Mouse (Mus musculus): Measurements from ENCODE around the gene Rac2.

Rac2 gene

GRCm38 (mm10) chr15:78546060-78546459, 26.5 kb downstream of the Rac2 start:
- DNase-seq (ENCODE audit: low read depth): no peak

DNA sequence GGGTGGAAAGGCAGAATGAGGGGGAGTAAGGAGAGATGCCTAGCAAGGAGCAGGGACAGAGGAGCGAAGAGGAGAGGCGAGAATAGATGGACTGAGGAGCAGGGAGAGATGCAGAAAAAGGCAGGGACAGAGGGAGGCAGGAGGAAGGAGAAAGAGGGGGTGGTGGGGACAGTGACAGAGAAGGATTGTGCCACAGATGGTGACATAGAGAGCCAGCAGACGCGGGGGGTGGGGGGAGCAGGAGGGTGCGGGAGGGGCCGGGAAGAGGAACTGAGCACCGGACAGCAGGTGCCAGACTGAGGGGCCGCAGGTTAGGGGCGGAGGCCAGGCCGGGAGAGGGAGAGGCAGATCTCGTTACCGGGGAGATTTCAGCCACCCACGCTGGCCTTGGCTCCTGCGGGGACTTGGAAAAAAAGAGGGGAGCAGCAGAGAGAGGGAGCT, 28.0 kb downstream of the Rac2 start, which contains the start of gene Sstr3:
TSS of gene Sstr3 (minus strand) at position 125 of the 441 bp plus-strand sequence.
- DNase-seq (ENCODE audit: low read depth): no peak

- no peak for DNase-seq (ENCODE audit: low read depth)
Measured at GRCm38 (mm10) chr15:78544041-78544440, 28.5 kb downstream of the Rac2 start.

DNA sequence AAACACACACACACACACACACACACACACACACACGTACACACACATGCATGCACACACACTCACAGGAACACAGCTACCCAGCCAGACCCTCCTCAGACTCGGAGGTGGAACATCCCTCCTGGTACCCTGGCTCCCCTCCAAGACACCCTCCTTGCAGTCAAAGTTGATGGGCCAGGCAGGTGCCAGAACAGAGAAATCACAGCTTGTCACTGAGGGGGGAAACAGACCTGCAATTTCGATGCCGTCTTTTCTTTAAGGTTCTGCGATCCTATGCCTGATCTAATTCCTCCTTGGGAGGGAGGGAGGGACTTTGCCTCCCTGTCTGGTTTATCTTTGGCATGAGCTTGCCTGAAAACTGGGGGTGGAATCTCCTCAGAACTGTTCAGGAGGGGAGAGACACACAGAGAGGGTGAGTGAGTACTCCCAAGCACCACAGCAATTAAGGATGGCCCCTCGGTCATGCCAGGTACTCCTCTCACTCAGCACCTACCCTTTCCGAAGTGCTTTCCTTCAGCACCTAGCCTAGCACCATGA, 29.7 kb downstream of the Rac2 start:
- DNase-seq (ENCODE audit: low read depth): no peak

DNA sequence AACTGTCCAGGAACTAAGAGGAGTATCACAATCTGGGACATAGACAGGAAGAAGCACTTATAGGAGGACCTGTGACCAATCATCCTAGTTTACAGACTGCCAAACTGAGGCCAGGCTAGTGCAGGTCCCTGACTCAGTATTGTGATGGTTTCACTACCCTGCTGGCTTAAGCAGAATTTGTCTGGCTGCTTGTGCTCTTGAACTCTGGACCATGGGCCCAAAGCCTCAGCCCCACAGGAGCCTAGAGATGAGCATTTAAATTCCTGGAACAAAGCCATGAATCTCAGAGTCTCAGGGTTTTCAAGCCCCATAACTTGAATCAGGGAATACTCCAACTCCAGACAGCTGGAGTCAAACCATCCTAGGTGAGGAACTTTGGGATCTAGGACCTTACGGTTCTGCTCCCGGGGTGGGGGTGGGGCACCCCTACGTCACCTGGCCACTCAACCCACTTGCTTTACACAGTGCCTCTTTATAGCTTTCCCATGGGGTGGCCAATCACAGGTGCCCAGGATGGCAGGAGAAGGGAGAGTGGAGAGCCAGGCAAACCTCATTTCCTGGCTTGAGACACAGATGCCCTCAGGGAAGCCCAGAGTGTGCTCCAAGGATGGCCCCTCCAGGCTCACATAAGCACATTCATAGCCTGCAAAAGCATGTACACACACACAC, 30.4 kb downstream of the Rac2 start:
- DNase-seq (ENCODE audit: low read depth): no peak

DNA sequence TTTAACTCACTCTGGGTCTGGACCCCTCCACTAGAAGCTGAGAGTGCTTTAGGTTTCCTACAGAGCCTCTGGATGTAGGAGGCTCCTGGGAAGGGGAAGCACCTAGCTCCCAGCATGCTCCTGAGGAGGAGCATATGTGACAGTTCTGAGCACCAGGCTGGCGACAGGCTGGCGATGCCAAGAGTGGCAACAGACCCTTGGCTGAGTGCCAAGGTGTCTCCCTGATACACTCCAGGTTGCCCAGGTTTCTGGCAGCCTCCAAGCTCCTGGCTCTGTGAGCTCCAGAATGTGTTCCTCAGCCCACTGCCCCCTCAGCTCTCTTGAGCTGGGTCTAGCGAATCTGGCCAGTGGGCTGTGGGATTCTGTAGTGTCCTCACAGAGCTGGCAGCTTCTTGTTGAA, 31.0 kb downstream of the Rac2 start:
- no peak for DNase-seq (ENCODE audit: low read depth)

GRCm38 (mm10) chr15:78541036-78541435, 31.5 kb downstream of the Rac2 start:
- DNase-seq (ENCODE audit: low read depth): no peak

- DNase-seq (ENCODE audit: low read depth): no peak
Measured at GRCm38 (mm10) chr15:78535723-78536421, 36.7 kb downstream of the Rac2 start.

- no peak for DNase-seq (ENCODE audit: low read depth)
Measured at GRCm38 (mm10) chr15:78533346-78533835, 39.2 kb downstream of the Rac2 start.

DNA sequence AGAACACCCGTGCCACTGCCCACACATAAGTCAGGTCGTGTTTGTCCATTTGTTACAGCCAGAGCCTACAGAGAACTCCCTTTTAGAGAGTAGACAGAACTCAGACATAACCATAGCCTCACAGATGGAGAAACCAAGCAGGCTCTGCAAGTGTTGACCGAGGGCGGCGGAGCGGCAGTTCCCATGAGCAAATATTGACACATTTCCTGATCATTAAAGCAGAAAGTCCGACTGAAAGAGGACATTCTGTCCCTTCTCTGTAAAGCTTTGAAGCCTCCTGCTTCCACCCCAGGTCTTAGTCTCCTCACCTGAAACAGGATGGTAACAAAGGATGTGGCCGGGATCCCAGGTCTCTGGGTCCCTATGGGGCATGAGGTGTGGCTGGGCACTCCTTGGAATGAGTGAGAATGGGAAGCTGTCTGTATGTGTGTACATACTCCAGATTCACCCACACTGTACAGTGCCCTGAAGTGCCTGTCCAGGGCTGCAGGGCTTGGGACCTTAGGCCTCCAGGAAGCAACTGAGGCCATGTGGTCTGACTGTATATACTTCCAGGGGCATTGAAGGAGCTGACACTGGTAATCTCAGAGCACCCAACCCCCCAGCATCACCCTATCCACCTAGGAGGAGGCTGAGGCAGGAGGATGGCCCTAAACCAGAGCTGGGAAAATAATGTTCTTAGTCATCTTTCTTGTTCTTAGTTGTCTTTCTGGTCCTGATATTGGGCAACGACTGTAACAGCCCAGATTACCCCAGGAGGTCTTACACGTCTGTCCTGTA, 39.8 kb downstream of the Rac2 start:
- DNase-seq (ENCODE audit: low read depth): no peak

DNA sequence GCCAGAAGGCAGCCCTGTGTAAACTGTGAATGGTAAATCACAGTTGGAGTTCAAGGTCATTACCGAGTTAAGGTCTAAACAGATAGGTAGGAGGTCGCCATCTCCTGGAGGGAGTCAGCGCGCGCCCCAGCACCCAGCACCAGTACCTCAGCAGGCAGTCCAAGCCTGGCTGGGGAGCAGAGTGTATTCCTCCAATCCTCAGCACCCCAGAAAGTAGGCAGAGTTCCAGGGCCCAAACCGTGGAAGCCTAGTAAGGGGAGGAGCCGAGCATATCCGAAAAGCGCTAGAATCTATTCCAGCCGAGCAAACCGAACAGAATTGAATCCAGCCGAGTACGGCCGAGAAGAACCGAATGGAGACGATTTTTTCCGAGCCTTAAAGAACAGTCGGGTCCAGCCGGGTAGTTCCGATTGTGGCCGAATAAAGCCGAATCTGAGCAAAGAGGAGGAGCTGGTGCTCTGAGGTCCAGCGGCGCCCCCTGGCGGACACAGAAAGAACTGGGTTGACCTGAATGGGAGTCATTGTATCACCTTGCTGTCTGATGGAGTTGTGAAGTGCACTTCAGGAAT, 40.6 kb downstream of the Rac2 start:
- DNase-seq (ENCODE audit: low read depth): peak; percentile 97

DNA sequence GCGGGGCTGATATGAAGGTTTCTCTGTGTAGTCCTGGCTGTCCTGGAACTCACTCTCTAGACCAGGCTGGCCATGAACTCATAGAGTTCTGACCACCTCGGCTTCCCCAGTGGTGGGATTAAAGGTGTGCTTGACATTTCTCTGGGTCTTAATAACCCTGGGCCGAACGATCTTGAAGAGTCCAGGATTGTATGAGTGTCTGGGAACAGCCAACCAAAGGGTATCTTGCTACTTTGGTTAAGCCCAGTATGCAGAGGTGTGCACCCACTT, 41.2 kb downstream of the Rac2 start:
- DNase-seq (ENCODE audit: low read depth): no peak

- no peak for DNase-seq (ENCODE audit: low read depth)
Measured at GRCm38 (mm10) chr15:78530671-78531450, 41.7 kb downstream of the Rac2 start, which contains the start of gene C1qtnf6. Gene C1qtnf6 (minus strand): TSS chr15:78531416.

- DNase-seq (ENCODE audit: low read depth): no peak
Measured at GRCm38 (mm10) chr15:78530141-78530540, 42.4 kb downstream of the Rac2 start.

GRCm38 (mm10) chr15:78529428-78529990, 43.1 kb downstream of the Rac2 start:
- DNase-seq (ENCODE audit: low read depth): peak; percentile 59

DNA sequence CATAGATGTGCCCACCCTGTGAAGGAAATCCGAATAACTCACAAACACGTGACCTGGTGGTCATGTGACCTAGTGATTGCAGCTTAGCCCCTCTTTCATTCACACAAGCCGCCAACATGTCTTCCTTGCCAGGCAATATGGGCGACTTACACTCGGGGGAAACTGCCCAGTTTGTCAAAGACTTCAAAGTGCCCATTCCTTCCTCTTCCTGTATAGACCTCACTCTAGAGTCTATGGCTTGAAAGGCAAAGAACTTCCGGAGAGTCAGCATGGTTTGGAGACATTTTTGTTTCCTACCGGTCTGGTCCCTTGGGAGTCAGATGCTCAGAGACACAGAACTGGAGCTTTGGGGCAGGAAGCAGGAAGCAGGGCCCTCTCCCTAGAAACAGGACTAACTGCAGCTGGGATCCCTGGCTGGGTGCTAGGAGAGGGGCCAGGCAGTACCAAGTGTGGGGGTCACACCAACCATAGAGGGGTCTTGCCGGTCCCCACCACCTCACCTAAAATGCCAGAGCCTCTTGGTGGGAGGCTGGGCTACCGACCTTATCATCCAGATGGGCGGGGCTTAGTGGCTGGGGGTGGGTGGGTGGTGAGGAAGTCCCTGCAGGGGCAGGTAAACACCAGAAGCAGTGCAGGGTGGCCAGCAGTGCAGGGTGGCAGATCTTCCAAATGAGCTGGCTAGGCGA, 43.7 kb downstream of the Rac2 start:
- DNase-seq (ENCODE audit: low read depth): peak; percentile 72

GRCm38 (mm10) chr15:78527973-78528372, 44.6 kb downstream of the Rac2 start:
- peak; percentile 63 for DNase-seq (ENCODE audit: low read depth)

DNA sequence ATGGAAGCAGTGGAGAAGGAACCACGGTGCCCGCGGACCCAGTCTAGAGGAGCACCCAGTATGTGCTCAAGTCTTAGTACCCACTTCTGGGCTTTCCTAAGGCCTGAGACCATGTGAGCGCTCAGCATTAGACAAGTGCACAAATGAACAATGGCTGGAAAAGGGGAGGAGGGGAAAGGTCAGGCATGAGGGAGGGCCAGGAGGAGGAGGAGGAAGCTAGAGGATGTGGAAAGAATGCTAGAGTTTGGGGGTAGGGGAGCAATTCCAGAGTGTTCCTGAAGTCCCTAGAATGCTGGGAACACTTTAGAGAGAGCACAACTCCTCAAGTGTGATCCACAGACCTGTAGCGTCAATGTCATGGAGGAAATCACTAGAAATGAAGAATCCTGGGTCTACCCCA, 48.4 kb downstream of the Rac2 start:
- no peak for DNase-seq (ENCODE audit: low read depth)

GRCm38 (mm10) chr15:78521892-78522291, 50.7 kb downstream of the Rac2 start:
- DNase-seq (ENCODE audit: low read depth): peak; percentile 54

DNA sequence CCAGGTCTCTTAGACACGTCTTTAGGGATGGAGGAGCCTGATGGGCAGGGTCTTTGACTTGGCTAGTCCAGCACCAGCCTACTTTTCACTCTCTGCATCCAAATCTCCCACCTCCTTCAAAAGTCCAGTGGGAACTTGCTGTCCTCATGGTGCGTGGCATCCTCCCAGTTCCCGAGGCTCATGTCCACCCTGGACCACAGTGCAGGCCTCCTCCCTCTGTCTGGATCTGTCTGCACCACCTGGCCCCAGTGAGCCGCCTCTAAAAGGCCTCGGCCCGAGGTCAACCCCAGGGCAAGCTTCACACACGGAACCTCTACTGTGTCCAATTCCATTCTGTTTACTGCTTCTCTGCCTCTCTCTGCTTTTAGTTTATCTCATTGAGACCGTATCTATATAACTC, 51.3 kb downstream of the Rac2 start:
- DNase-seq (ENCODE audit: low read depth): no peak

Data from 416B (cell line).